Mouse (Mus musculus) small intestine, adult 2 months (tissue): Measurements from ENCODE around the gene Patj. TPM values are rescaled to one million over a fixed set of nuclear protein-coding genes. Genes with fewer than 3 reads are reported as not detected.

Source experiments
- H3K27ac ChIP-seq: fragments of 200-500 bp; 2 replicates; pipeline ENCODE4 v1.5.1; 2012; ENCODE audit warnings: low read depth, low read length, control low read depth, inconsistent platforms; ENCODE audit not compliant: insufficient read depth
- H3K27me3 ChIP-seq: fragments of 200-500 bp; 2 replicates; pipeline ENCODE4 v1.6.1; 2012; ENCODE audit warnings: mild to moderate bottlenecking, moderate library complexity, low read length, inconsistent platforms; ENCODE audit not compliant: control insufficient read depth, insufficient read depth
- H3K36me3 ChIP-seq: fragments of 200-500 bp; 2 replicates; pipeline ENCODE4 v1.6.1; 2012; ENCODE audit warnings: mild to moderate bottlenecking, low read length, control low read depth, inconsistent platforms; ENCODE audit not compliant: control insufficient read depth, insufficient read depth
- H3K4me1 ChIP-seq: fragments of 200-500 bp; 2 replicates; pipeline ENCODE4 v1.6.1; 2012; ENCODE audit warnings: low read length, inconsistent platforms, mixed read lengths; ENCODE audit not compliant: control insufficient read depth, insufficient read depth, insufficient read length
- H3K4me3 ChIP-seq: fragments of 200-500 bp; 2 replicates; pipeline ENCODE4 v1.5.1; 2012; ENCODE audit warnings: low read depth, mild to moderate bottlenecking, control low read depth, inconsistent platforms, low read length, moderate library complexity
- CTCF ChIP-seq: fragments of 200-500 bp; IDR thresholded peaks from 2 replicates; pipeline ENCODE4 v1.5.1; 2012; ENCODE audit warnings: low read depth, mild to moderate bottlenecking, control low read depth, inconsistent platforms, low read length, moderate library complexity, mixed read lengths; ENCODE audit not compliant: insufficient replicate concordance, insufficient read length; ENCODE audit errors: extremely low read depth
- POLR2A ChIP-seq: fragments of 200-500 bp; IDR thresholded peaks from 2 replicates; pipeline ENCODE4 v1.6.1; 2012; ENCODE audit warnings: low read depth, mild to moderate bottlenecking, control low read depth, inconsistent platforms, low read length, moderate library complexity
- WGBS: fragments of 180-500 bp; shearing (Covaris S2); methylation state at CpG from one replicate; pipeline ENCODE4 v1.1.7; 2018; 5-methylcytosine and 5-hydroxymethylcytosine counted together
- polyA plus RNA-seq: library from polyadenylated mRNA; depleted of rRNA; stranded (reverse); fragments of >200 nt; gene quantifications from 2 replicates; pipeline ENCODE4 v1.2.3, GENCODE M21; 2012; rRNA removed

Gene Patj
- polyA plus RNA-seq, 1 experiment = 29.6 TPM

GRCm38 (mm10) chr4:98756141-98756540 lies 360.6 kb downstream of the Patj start:
- Histone ChIP-seq H3K4me1 (no peaks in the 10 kb centered on the region), H3K36me3 (no peaks in the 10 kb centered on the region), H3K4me3 (no peak overlapping the region), H3K27me3 (no peaks in the 10 kb centered on the region), H3K27ac (no peak overlapping the region)
- WGBS = 76% methylated on average over 11 of the region's 11 CpGs
- TF ChIP-seq CTCF (no peak), POLR2A (no peak)

- no peaks in the 10 kb centered on the region for H3K27me3 ChIP-seq
- TF ChIP-seq CTCF (no peak), POLR2A (no peak)
- H3K36me3 ChIP-seq = no peaks in the 10 kb centered on the region
- no peak overlapping the region for H3K27ac ChIP-seq
- WGBS = 55% methylated on average over 4 of the region's 4 CpGs
- H3K4me1 ChIP-seq = no peaks in the 10 kb centered on the region
- H3K4me3 ChIP-seq = no peak overlapping the region
Observed at GRCm38 (mm10) chr4:98758012-98758821, 362.6 kb downstream of the Patj start.

GRCm38 (mm10) chr4:98758872-98759518 lies 363.4 kb downstream of the Patj start:
- no peak overlapping the region for H3K4me3 ChIP-seq
- H3K36me3 ChIP-seq = no peaks in the 10 kb centered on the region
- TF ChIP-seq CTCF (no peak), POLR2A (no peak)
- no peak overlapping the region for H3K27ac ChIP-seq
- H3K27me3 ChIP-seq = no peaks in the 10 kb centered on the region
- no peaks in the 10 kb centered on the region for H3K4me1 ChIP-seq
- 77% methylated on average over 3 of the region's 3 CpGs for WGBS

GRCm38 (mm10) chr4:98767134-98768133 lies 371.8 kb downstream of the Patj start:
- Histone ChIP-seq H3K36me3 (no peaks in the 10 kb centered on the region), H3K4me1 (no peaks in the 10 kb centered on the region)
- 56% methylated on average over 14 of the region's 14 CpGs for WGBS

More at GRCm38 (mm10) chr4:98767134-98768133, 371.8 kb downstream of the Patj start:
- no peaks in the 10 kb centered on the region for H3K27me3 ChIP-seq
- H3K4me3 ChIP-seq = no peak overlapping the region
- H3K27ac ChIP-seq = no peak overlapping the region
- TF ChIP-seq POLR2A (no peak), CTCF (no peak)

Other genes with a start within 250 kb of the Patj start
- 7.7 and 11.8 TPM in 2 replicates for gene Tm2d1, start 12.5 kb upstream of the Patj start, polyA plus RNA-seq